Mouse (Mus musculus) ES-E14 (cell line): ENCODE measurements at regions not wholly inside any gene's neighbourhood (a gene's known extent, or its start where the extent isn't known, plus 50 kb on each side); places are given as distances from the start of the nearest gene placed in this dataset.

Experiments
- DNase-seq: peaks from one replicate; pipeline ENCODE4 v3.0.0-alpha.2; 2013; ENCODE audit warnings: low read depth, low spot score
- H3K27ac ChIP-seq: 2 replicates; pipeline ENCODE4 v1.5.1; 2012; ENCODE audit warnings: low read depth, mild to moderate bottlenecking, low read length, moderate library complexity, mixed read lengths; ENCODE audit not compliant: poor library complexity, insufficient read depth, severe bottlenecking
- H3K36me3 ChIP-seq: 2 replicates; pipeline ENCODE4 v1.6.1; 2012; ENCODE audit warnings: mild to moderate bottlenecking, low read length, moderate library complexity, mixed read lengths; ENCODE audit not compliant: control insufficient read depth, poor library complexity, insufficient read depth, severe bottlenecking
- H3K4me1 ChIP-seq, 2 experiments: fragments of 150-350 bp in 1 of 2; sonication (generic) in 1 of 2; 2 replicates each; pipeline ENCODE4 v1.6.1; 2012; ENCODE audit warnings: low read length in 2 of 2, mild to moderate bottlenecking in 1 of 2, mixed read lengths in 1 of 2; ENCODE audit not compliant: control insufficient read depth in 2 of 2, insufficient read depth in 2 of 2, poor library complexity in 1 of 2
- H3K4me3 ChIP-seq, 2 experiments: fragments of 150-350 bp in 1 of 2; sonication (generic) in 1 of 2; 2 replicates each; pipeline ENCODE4 v1.5.1; 2012; ENCODE audit warnings: low read length in 2 of 2, low read depth in 1 of 2, mild to moderate bottlenecking in 1 of 2, mixed read lengths in 1 of 2; ENCODE audit not compliant: insufficient read depth in 1 of 2, poor library complexity in 1 of 2, severe bottlenecking in 1 of 2
- H3K9ac ChIP-seq: 2 replicates; pipeline ENCODE4 v1.6.1; 2012; ENCODE audit warnings: low read depth, mild to moderate bottlenecking, low read length, mixed read lengths; ENCODE audit not compliant: poor library complexity, insufficient read depth, severe bottlenecking
- H3K9me3 ChIP-seq: fragments of 150-350 bp; sonication (generic); 2 replicates; pipeline ENCODE4 v1.6.1; 2012; ENCODE audit warnings: low read depth, mild to moderate bottlenecking, low read length; ENCODE audit not compliant: control insufficient read depth, insufficient read depth
- CHD2 ChIP-seq: IDR thresholded peaks from 2 replicates; pipeline ENCODE4 v1.6.1; 2014; ENCODE audit warnings: mild to moderate bottlenecking, low read depth, low read length, inconsistent platforms
- HCFC1 ChIP-seq: IDR thresholded peaks from 2 replicates; pipeline ENCODE4 v1.6.1; 2012; ENCODE audit warnings: low read length, inconsistent platforms, borderline replicate concordance; ENCODE audit not compliant: insufficient read depth
- MAFK ChIP-seq: IDR thresholded peaks from 2 replicates; pipeline ENCODE4 v1.6.1; 2014; ENCODE audit warnings: mild to moderate bottlenecking, low read depth, low read length, inconsistent platforms; ENCODE audit not compliant: insufficient read depth
- ZC3H11A ChIP-seq: IDR thresholded peaks from 2 replicates; pipeline ENCODE4 v1.6.1; 2012; ENCODE audit warnings: low read depth, mild to moderate bottlenecking, inconsistent platforms, low read length, borderline replicate concordance
- ZNF384 ChIP-seq: IDR thresholded peaks from 2 replicates; pipeline ENCODE4 v1.6.1; 2012; ENCODE audit warnings: low read depth, low read length, inconsistent platforms
- in situ Hi-C, 2 experiments: fragments of 600-800 bp; cut with MboI; formaldehyde crosslinking; loops; one replicate each; pipeline ENCODE4 v1.15.1; 2025; ENCODE audit warnings: low sequenced_read_pairs in 2 of 2, inconsistent platforms in 1 of 2; ENCODE audit not compliant: unreplicated experiment in 2 of 2

GRCm38 (mm10) chr4:8987544-8988344, 748.9 kb upstream of the Car8 start:
- no peak for TF ChIP-seq HCFC1

GRCm38 (mm10) chr4:8986394-8987091, 747.7 kb upstream of the Car8 start:
- no peak overlapping the region for H3K4me3 ChIP-seq
- H3K9ac ChIP-seq = no peak overlapping the region
- TF ChIP-seq MAFK = no peak
- TF ChIP-seq ZNF384 = no peak
- no peak for TF ChIP-seq HCFC1
- TF ChIP-seq ZC3H11A = no peak
- TF ChIP-seq CHD2 = no peak
- in situ Hi-C loops = no loop called here
- peaks cover 2% of the 10 kb centered on the region in 2 experiments; a peak in 1 of 4 replicates for H3K4me1 ChIP-seq
- H3K36me3 ChIP-seq = no peaks in the 10 kb centered on the region
- H3K27ac ChIP-seq = no peak overlapping the region
- no peak for DNase-seq
- H3K9me3 ChIP-seq = no peaks in the 10 kb centered on the region

More at GRCm38 (mm10) chr4:8987544-8988344, 748.9 kb upstream of the Car8 start:
- no peak overlapping the region for H3K27ac ChIP-seq
- H3K9me3 ChIP-seq = no peaks in the 10 kb centered on the region
- peaks cover 2% of the 10 kb centered on the region in 2 experiments; a peak in 1 of 4 replicates for H3K4me1 ChIP-seq
- in situ Hi-C loops = no loop called here
- no peaks in the 10 kb centered on the region for H3K36me3 ChIP-seq
- H3K4me3 ChIP-seq = no peak overlapping the region
- DNase-seq = no peak
- H3K9ac ChIP-seq = no peak overlapping the region

GRCm38 (mm10) chr4:8984059-8984606, 745.3 kb upstream of the Car8 start:
- H3K4me3 ChIP-seq = no peak overlapping the region
- DNase-seq = no peak
- peaks cover 2% of the 10 kb centered on the region in 2 experiments; a peak in 1 of 4 replicates for H3K4me1 ChIP-seq
- no peak for TF ChIP-seq CHD2
- TF ChIP-seq ZC3H11A = no peak
- TF ChIP-seq HCFC1 = no peak
- TF ChIP-seq ZNF384 = no peak
- no peak for TF ChIP-seq MAFK
- H3K36me3 ChIP-seq = no peaks in the 10 kb centered on the region
- no peaks in the 10 kb centered on the region for H3K9me3 ChIP-seq
- no peak overlapping the region for H3K9ac ChIP-seq
- H3K27ac ChIP-seq = no peak overlapping the region
- in situ Hi-C loops = no loop called here

GRCm38 (mm10) chr4:8978949-8979348, 740.1 kb upstream of the Car8 start:
- in situ Hi-C loops = no loop called here
- Histone ChIP-seq H3K4me1 (no peaks in the 10 kb centered on the region), H3K4me3 (no peak overlapping the region), H3K9me3 (no peaks in the 10 kb centered on the region), H3K9ac (no peak overlapping the region), H3K36me3 (no peaks in the 10 kb centered on the region), H3K27ac (no peak overlapping the region)
- TF ChIP-seq CHD2 = no peak
- no peak for TF ChIP-seq MAFK
- TF ChIP-seq ZNF384 = no peak
- no peak for TF ChIP-seq HCFC1
- TF ChIP-seq ZC3H11A = no peak
- DNase-seq = no peak
